Mouse (Mus musculus) skeletal muscle tissue, adult 2 months (tissue): ENCODE data around the gene Ano9.
A peak's percentile ranks its signal among the peaks of the same experiment; 100 is the strongest.

Experiments used
- DNase-seq: peaks from one replicate; pipeline ENCODE4 v3.0.0-alpha.2; 2012; ENCODE audit warnings: low read depth, low spot score

Ano9 gene

GRCm38 (mm10) chr7:141117636-141118035, at the start of gene Ano9:
TSS of gene Ano9 (minus strand) at chr7:141117806.
- no peak for DNase-seq

- DNase-seq, result no peak
Observed at GRCm38 (mm10) chr7:141164850-141165249, 47.2 kb upstream of the Ano9 start.

GRCm38 (mm10) chr7:141164397-141164796, 46.8 kb upstream of the Ano9 start:
- DNase-seq, result no peak

GRCm38 (mm10) chr7:141155362-141155761, 37.8 kb upstream of the Ano9 start:
- no peak for DNase-seq

GRCm38 (mm10) chr7:141148639-141149038, 31.0 kb upstream of the Ano9 start:
- no peak for DNase-seq

GRCm38 (mm10) chr7:141147044-141147443, 29.4 kb upstream of the Ano9 start:
- DNase-seq, result no peak

GRCm38 (mm10) chr7:141146043-141146595, 28.5 kb upstream of the Ano9 start:
- DNase-seq, result no peak

GRCm38 (mm10) chr7:141145403-141145802, 27.8 kb upstream of the Ano9 start:
- DNase-seq, result no peak

GRCm38 (mm10) chr7:141144650-141145049, 27.0 kb upstream of the Ano9 start:
- DNase-seq, result no peak

- DNase-seq, result no peak
Observed at GRCm38 (mm10) chr7:141143861-141144260, 26.3 kb upstream of the Ano9 start.

- no peak for DNase-seq
Observed at GRCm38 (mm10) chr7:141143112-141143511, 25.5 kb upstream of the Ano9 start.

GRCm38 (mm10) chr7:141141326-141141725, 23.7 kb upstream of the Ano9 start:
- DNase-seq, result no peak

GRCm38 (mm10) chr7:141131904-141132755, 14.5 kb upstream of the Ano9 start:
- DNase-seq, result no peak

GRCm38 (mm10) chr7:141131024-141131820, 13.6 kb upstream of the Ano9 start:
- DNase-seq, result peak; percentile 81

GRCm38 (mm10) chr7:141123517-141123856, 5.9 kb upstream of the Ano9 start:
- DNase-seq, result no peak

- DNase-seq, result peak; percentile 89
Observed at GRCm38 (mm10) chr7:141122689-141123516, 5.3 kb upstream of the Ano9 start.

- DNase-seq, result peak; percentile 27
Observed at GRCm38 (mm10) chr7:141122245-141122644, 4.6 kb upstream of the Ano9 start, which contains the start of gene Ptdss2. TSS of gene Ptdss2 (plus strand) at chr7:141122382.

GRCm38 (mm10) chr7:141121051-141121531, 3.5 kb upstream of the Ano9 start:
- no peak for DNase-seq

GRCm38 (mm10) chr7:141120605-141121004, 3.0 kb upstream of the Ano9 start:
- no peak for DNase-seq

GRCm38 (mm10) chr7:141119487-141119886, 1.9 kb upstream of the Ano9 start:
- no peak for DNase-seq

GRCm38 (mm10) chr7:141115874-141116273, 1.7 kb downstream of the Ano9 start:
- no peak for DNase-seq
